Mouse (Mus musculus) lung, postnatal 0 days (tissue): ENCODE results near the gene Mrs2. TPM values are rescaled to one million over a fixed set of nuclear protein-coding genes. Genes with fewer than 3 reads are reported as not detected.

Source experiments
- ATAC-seq: fragments of 200-750 bp; cut with Nextera tagmentation; 2 replicates; pipeline ENCODE4 v1.8.0; 2017; ENCODE audit warnings: moderate library complexity
- DNase-seq: peaks from one replicate; pipeline ENCODE4 v3.0.0-alpha.2; 2016; ENCODE audit warnings: low spot score
- H3K27ac ChIP-seq: fragments of 300-500 bp; sonication (generic); 2 replicates; pipeline ENCODE4 v1.5.1; 2014; ENCODE audit warnings: antibody characterized with exemption, mild to moderate bottlenecking, low read length, mixed read lengths
- H3K27me3 ChIP-seq: fragments of 300-500 bp; sonication (generic); replicated peaks from 2 replicates; pipeline ENCODE4 v1.6.1; 2014; ENCODE audit warnings: low read length, mixed read lengths; ENCODE audit not compliant: insufficient read depth
- H3K36me3 ChIP-seq: fragments of 300-500 bp; sonication (generic); 2 replicates; pipeline ENCODE4 v1.6.1; 2014; ENCODE audit warnings: low read length, mixed read lengths; ENCODE audit not compliant: insufficient read depth
- H3K4me1 ChIP-seq: fragments of 300-500 bp; sonication (generic); 2 replicates; pipeline ENCODE4 v1.6.1; 2014; ENCODE audit warnings: antibody characterized with exemption, low read depth, low read length, mixed read lengths; ENCODE audit not compliant: insufficient read depth
- H3K4me2 ChIP-seq: fragments of 300-500 bp; sonication (generic); replicated peaks from 2 replicates; pipeline ENCODE4 v1.6.1; 2014; ENCODE audit warnings: low read depth, mild to moderate bottlenecking, low read length, moderate library complexity, mixed read lengths
- H3K4me3 ChIP-seq: fragments of 300-500 bp; sonication (generic); 2 replicates; pipeline ENCODE4 v1.5.1; 2014; ENCODE audit warnings: low read depth, low read length
- H3K9ac ChIP-seq: fragments of 300-500 bp; sonication (generic); replicated peaks from 2 replicates; pipeline ENCODE4 v1.6.1; 2014; ENCODE audit warnings: low read depth, mild to moderate bottlenecking
- H3K9me3 ChIP-seq: fragments of 300-500 bp; sonication (generic); 2 replicates; pipeline ENCODE4 v1.6.1; 2016; ENCODE audit warnings: low read length, mixed read lengths
- CTCF ChIP-seq: IDR thresholded peaks from 2 replicates; pipeline ENCODE4 v1.5.1; 2016; ENCODE audit warnings: antibody characterized with exemption, mild to moderate bottlenecking
- EP300 ChIP-seq: IDR thresholded peaks from 2 replicates; pipeline ENCODE4 v1.6.1; 2016; ENCODE audit warnings: antibody characterized with exemption, mild to moderate bottlenecking, control low read depth
- WGBS: fragments of 180-500 bp; shearing (Covaris S2); extraction: QIAGEN DNeasy Blood & Tissue Kit; methylation state at CpG from one replicate; pipeline ENCODE4 v1.1.7; 2014; 5-methylcytosine and 5-hydroxymethylcytosine counted together
- polyA plus RNA-seq: library from polyadenylated mRNA; unstranded; fragments of >200 nt; fragmentation: Nextera tagmentation; extraction: Ambion mirVana; gene quantifications from 2 replicates; pipeline ENCODE4 v1.2.1, GENCODE M21; 2015

Mrs2 gene
- polyA plus RNA-seq, 1 experiment from 2014 or later: 13.3 TPM

DNA sequence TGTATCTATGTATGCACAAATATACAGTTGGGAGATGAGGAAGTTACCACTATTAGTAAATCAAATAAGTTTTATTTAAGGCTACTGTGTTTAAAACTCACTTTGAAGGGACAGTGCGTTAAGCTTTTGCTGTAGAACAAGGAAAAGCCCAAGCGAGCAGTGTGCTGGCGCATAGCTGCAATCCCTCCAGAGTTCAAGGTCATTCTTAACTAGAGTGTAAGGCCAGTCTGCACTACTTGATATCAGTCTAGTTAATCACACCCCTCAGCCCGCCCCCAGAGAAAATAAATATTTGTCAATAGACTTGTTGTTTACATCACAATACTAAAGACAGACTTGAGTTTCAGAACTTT lies 337 bp upstream of the Mrs2 start:
- Histone ChIP-seq H3K27ac (peak overlapping the region; percentile 81), H3K4me3 (peak overlapping the region; percentile 96), H3K9me3 (no peaks in the 10 kb centered on the region), H3K4me2 (peak overlapping the region; percentile 81), H3K9ac (peak overlapping the region; percentile 79), H3K36me3 (no peaks in the 10 kb centered on the region), H3K4me1 (peaks cover 8% of the 10 kb centered on the region; the same call in 1 of the 2 replicates), H3K27me3 (no peaks in the 10 kb centered on the region)
- 21% methylated on average over 4 of the region's 4 CpGs for WGBS
- DNase-seq (no peak), ATAC-seq (peak; percentile 14; the same call in 1 of the 2 replicates)
- TF ChIP-seq CTCF (no peak), EP300 (no peak)

DNA sequence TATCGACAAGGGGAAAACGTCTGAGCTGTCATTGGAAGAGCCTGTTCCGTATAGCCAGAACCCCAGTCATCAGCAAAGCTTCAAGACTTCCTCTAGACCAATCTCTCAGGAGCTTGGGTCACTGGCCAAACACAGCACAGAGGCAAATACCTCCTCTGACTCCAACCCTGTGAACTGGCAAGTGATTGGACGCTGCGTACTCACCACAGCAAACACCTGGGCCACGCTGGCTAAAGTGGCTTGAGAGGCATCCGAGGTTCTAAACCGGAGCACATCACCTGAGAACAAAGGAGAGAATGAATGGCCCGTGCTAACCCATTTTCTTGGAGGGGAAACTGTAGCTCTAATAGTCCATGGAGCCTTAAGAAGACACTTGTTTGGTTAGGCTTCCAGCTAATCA lies 1.9 kb downstream of the Mrs2 start:
- WGBS: 77% methylated on average over 9 of the region's 9 CpGs

DNA sequence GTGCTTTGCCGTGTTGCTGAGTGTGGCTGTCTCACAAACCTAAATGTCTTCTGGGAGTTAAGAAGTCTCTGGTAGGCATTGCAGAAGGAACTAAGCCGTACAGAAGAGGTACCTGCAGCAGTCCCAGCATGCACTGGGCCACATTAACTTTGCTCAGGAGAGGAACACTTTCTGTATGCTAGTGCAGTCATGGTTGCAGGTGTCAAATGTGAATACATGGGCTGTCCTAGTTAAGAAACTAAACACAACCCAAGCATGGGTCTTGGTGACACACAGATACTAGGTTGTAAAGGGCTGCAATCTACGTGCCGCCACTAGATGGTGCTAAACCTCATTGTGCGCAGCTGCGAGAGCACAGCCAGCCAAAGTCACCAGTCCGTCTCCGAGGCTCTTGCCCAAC lies 13.1 kb downstream of the Mrs2 start:
- no peaks in the 10 kb centered on the region for H3K9me3 ChIP-seq
- H3K4me1 ChIP-seq: no peaks in the 10 kb centered on the region
- TF ChIP-seq CTCF (peak; percentile 57), EP300 (no peak)
- H3K27ac ChIP-seq: no peak overlapping the region
- no peak overlapping the region for H3K4me3 ChIP-seq
- no peak overlapping the region for H3K9ac ChIP-seq
- DNase-seq: no peak
- no peaks in the 10 kb centered on the region for H3K27me3 ChIP-seq
- peaks cover 21% of the 10 kb centered on the region; the same call in 1 of the 2 replicates for H3K36me3 ChIP-seq
- WGBS: 81% methylated on average over 4 of the region's 8 CpGs
- no peak for ATAC-seq
- no peak overlapping the region for H3K4me2 ChIP-seq

More for the DNA sequence above, 1.9 kb downstream of the Mrs2 start:
- Histone ChIP-seq H3K36me3 (no peaks in the 10 kb centered on the region), H3K27me3 (no peaks in the 10 kb centered on the region), H3K4me1 (peaks cover 8% of the 10 kb centered on the region; the same call in 1 of the 2 replicates), H3K9ac (no peak overlapping the region; the same call in 1 of the 2 replicates), H3K27ac (no peak overlapping the region), H3K4me3 (no peak overlapping the region), H3K9me3 (no peaks in the 10 kb centered on the region), H3K4me2 (no peak overlapping the region)
- DNase-seq (no peak), ATAC-seq (no peak)
- TF ChIP-seq CTCF (no peak), EP300 (no peak)

DNA sequence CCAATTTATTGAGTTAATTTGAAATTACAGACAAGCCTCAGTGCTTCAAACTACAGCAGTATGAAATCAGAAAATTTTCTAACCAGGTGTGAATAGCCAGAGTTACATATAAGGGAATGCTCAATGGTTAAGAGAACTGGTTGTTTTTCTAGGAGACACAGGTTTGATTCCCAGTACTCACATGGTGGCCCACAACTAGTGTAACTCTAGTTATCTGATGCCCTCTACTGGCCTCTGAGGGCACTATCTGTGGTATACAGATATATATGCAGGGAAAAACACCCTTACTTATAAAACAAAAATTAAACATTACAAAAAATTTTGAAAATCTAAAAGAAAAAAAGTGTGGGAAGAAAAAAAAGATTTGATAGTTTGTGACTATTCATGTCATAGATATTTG lies 17.2 kb downstream of the Mrs2 start:
- peaks cover 30% of the 10 kb centered on the region; the same call in 1 of the 2 replicates for H3K36me3 ChIP-seq

DNA sequence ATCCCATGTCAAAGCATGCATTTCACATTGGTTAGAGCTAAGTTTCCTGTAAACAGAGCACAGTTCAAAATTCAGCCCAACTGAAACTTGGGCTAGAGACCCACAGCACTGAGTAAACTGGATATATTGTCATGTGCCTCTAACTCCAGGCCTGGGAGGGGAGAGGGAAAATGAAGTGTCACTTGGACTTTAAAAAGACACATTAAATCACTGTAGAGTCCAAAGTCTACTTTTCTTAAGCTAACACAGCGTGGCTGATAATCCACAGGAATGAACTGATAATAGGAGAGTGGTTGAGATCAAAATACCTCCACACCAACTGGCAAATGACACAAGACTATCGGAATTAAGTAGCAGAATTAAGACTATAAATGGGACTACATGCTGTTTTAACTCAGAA lies 20.6 kb downstream of the Mrs2 start:
- no peaks in the 10 kb centered on the region for H3K27me3 ChIP-seq
- H3K4me2 ChIP-seq: no peak overlapping the region
- DNase-seq: no peak
- no peaks in the 10 kb centered on the region for H3K9me3 ChIP-seq
- no peak overlapping the region for H3K4me3 ChIP-seq
- 78% methylated on average over 2 of the region's 2 CpGs for WGBS
- no peak for TF ChIP-seq CTCF
- TF ChIP-seq EP300: no peak
- no peak overlapping the region for H3K9ac ChIP-seq
- H3K27ac ChIP-seq: no peak overlapping the region
- no peak for ATAC-seq
- H3K36me3 ChIP-seq: peaks cover 50% of the 10 kb centered on the region
- no peaks in the 10 kb centered on the region for H3K4me1 ChIP-seq

More for the DNA sequence above, 17.2 kb downstream of the Mrs2 start:
- ATAC-seq: no peak
- Histone ChIP-seq H3K4me2 (no peak overlapping the region), H3K27me3 (no peaks in the 10 kb centered on the region), H3K9me3 (no peaks in the 10 kb centered on the region), H3K9ac (no peak overlapping the region), H3K4me3 (no peak overlapping the region), H3K4me1 (no peaks in the 10 kb centered on the region), H3K27ac (no peak overlapping the region)
- DNase-seq: no peak
- TF ChIP-seq EP300 (no peak), CTCF (peak; percentile 33)

DNA sequence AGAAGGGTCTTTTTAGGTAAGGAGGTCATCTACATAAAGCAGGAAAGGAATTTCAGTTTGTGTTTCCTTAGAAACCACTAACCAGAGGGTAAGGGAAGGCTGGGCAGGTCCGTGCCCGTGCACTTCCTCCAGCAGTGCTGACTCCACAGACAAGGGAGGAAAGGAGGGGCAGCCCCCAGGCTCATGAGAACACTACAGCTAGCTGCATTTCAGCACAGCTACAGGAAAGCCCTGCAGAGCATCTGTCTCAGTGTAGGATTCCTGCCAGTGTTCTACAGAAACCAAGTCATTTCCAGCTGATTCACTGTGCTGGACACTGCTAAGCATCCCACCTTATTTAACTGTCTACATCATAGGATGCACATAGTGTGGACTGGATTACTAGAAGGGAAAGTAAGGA lies 27.0 kb downstream of the Mrs2 start:
- DNase-seq (no peak), ATAC-seq (peak; percentile 31; the same call in 1 of the 2 replicates)
- no peak overlapping the region for H3K9ac ChIP-seq
- no peaks in the 10 kb centered on the region for H3K9me3 ChIP-seq
- 17% methylated on average over 2 of the region's 2 CpGs for WGBS
- no peak overlapping the region for H3K4me2 ChIP-seq
- H3K27ac ChIP-seq: no peak overlapping the region
- no peaks in the 10 kb centered on the region for H3K27me3 ChIP-seq
- H3K36me3 ChIP-seq: peaks cover 37% of the 10 kb centered on the region
- H3K4me1 ChIP-seq: no peaks in the 10 kb centered on the region
- TF ChIP-seq CTCF (no peak), EP300 (no peak)
- H3K4me3 ChIP-seq: no peak overlapping the region

DNA sequence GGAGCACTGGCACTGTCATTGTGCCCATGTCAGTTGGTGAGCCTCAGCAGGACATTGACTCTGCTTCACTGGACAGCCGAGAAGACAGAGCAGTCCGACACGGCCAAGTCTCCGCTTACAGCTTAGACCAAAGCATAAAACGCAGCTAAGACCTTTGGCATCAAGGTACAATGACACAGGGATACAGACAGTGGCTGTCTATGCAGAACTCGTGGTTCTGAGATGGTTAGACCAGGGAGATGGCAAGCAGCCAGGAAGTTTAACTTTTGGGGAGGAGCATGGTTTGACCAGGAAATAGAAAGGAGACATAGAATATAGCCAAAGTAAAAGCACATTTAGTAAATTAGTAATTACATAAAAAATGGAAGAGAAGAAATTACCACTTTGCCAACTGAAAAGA lies 31.2 kb downstream of the Mrs2 start:
- no peak for DNase-seq
- 74% methylated on average over 6 of the region's 6 CpGs for WGBS
- TF ChIP-seq EP300 (no peak), CTCF (no peak)
- no peak for ATAC-seq
- no peak overlapping the region for H3K9ac ChIP-seq
- 0 out of 2 replicates have a peak, but pooled peaks cover 6% of the 10 kb centered on the region for H3K36me3 ChIP-seq
- no peak overlapping the region for H3K27ac ChIP-seq
- H3K4me2 ChIP-seq: no peak overlapping the region
- H3K4me1 ChIP-seq: no peaks in the 10 kb centered on the region
- no peaks in the 10 kb centered on the region for H3K27me3 ChIP-seq
- H3K9me3 ChIP-seq: no peaks in the 10 kb centered on the region
- H3K4me3 ChIP-seq: no peak overlapping the region
